Mouse (Mus musculus) liver, embryonic 14.5 days (tissue): ENCODE results near the gene Sult2a8. TPM values are rescaled to one million over a fixed set of nuclear protein-coding genes. Genes with fewer than 3 reads are reported as not detected.
A peak's percentile ranks its signal among the peaks of the same experiment; 100 is the strongest.

Experiments used
- ATAC-seq: fragments of 200-750 bp; cut with Nextera tagmentation; 2 replicates; pipeline ENCODE4 v1.8.0; 2017; ENCODE audit warnings: moderate number of reproducible peaks, mild to moderate bottlenecking, moderate library complexity; ENCODE audit not compliant: insufficient read depth
- DNase-seq, 3 experiments: peaks; one replicate each; pipeline ENCODE4 v3.0.0-alpha.2; 2012 to 2013; ENCODE audit warnings: low read depth in 3 of 3, low spot score in 3 of 3
- H3K27ac ChIP-seq: fragments of 300-500 bp; sonication (generic); 2 replicates; pipeline ENCODE4 v1.5.1; 2014; ENCODE audit warnings: moderate library complexity, mild to moderate bottlenecking, control low read depth, inconsistent platforms
- H3K27me3 ChIP-seq: fragments of 300-500 bp; sonication (generic); 2 replicates; pipeline ENCODE4 v1.6.1; 2014; ENCODE audit warnings: mild to moderate bottlenecking, low read length, moderate library complexity; ENCODE audit not compliant: control insufficient read depth, insufficient read depth
- H3K36me3 ChIP-seq: fragments of 300-500 bp; sonication (generic); replicated peaks from 2 replicates; pipeline ENCODE4 v1.6.1; 2014; ENCODE audit warnings: low read depth; ENCODE audit not compliant: control insufficient read depth, insufficient read depth
- H3K4me1 ChIP-seq, 2 experiments: fragments of 200-500 bp in 1 of 2; fragments of 300-500 bp in 1 of 2; sonication (generic) in 1 of 2; replicated peaks; 2 replicates each; pipeline ENCODE4 v1.6.1; 2012 to 2014; ENCODE audit warnings: antibody characterized with exemption in 1 of 2, inconsistent platforms in 1 of 2, low read length in 1 of 2; ENCODE audit not compliant: control insufficient read depth in 2 of 2, insufficient read depth in 2 of 2
- H3K4me2 ChIP-seq: fragments of 300-500 bp; sonication (generic); 2 replicates; pipeline ENCODE4 v1.6.1; 2014; ENCODE audit warnings: low read depth, mild to moderate bottlenecking, control low read depth, moderate library complexity
- H3K4me3 ChIP-seq, 2 experiments: fragments of 200-500 bp in 1 of 2; fragments of 300-500 bp in 1 of 2; sonication (generic) in 1 of 2; 2 replicates each; pipeline ENCODE4 v1.5.1; 2012 to 2014; ENCODE audit warnings: low read depth in 2 of 2, low read length in 2 of 2, mild to moderate bottlenecking in 2 of 2, control low read depth in 1 of 2, inconsistent platforms in 1 of 2, moderate library complexity in 1 of 2; ENCODE audit not compliant: insufficient read depth in 1 of 2
- H3K9ac ChIP-seq: fragments of 300-500 bp; sonication (generic); replicated peaks from 2 replicates; pipeline ENCODE4 v1.6.1; 2014; ENCODE audit warnings: mild to moderate bottlenecking, control low read depth, moderate library complexity
- H3K9me3 ChIP-seq: fragments of 300-500 bp; sonication (generic); 2 replicates; pipeline ENCODE4 v1.6.1; 2016; ENCODE audit warnings: low read length, mixed read lengths; ENCODE audit not compliant: control insufficient read depth
- CTCF ChIP-seq: IDR thresholded peaks from 2 replicates; pipeline ENCODE4 v1.5.1; 2016; ENCODE audit warnings: antibody characterized with exemption, low read depth, control low read depth
- EP300 ChIP-seq: IDR thresholded peaks from 2 replicates; pipeline ENCODE4 v1.6.1; 2016; ENCODE audit warnings: antibody characterized with exemption, low read depth
- WGBS: fragments of 180-500 bp; shearing (Covaris S2); extraction: QIAGEN DNeasy Blood & Tissue Kit; methylation state at CpG from one replicate; pipeline ENCODE4 v1.1.7; 2014; ENCODE audit not compliant: insufficient replicate concordance; 5-methylcytosine and 5-hydroxymethylcytosine counted together
- polyA plus RNA-seq, 2 experiments: library from polyadenylated mRNA; depleted of rRNA in 1 of 2; stranded (reverse) in 1 of 2; unstranded in 1 of 2; fragments of >200 nt; fragmentation: Nextera tagmentation in 1 of 2; extraction: Ambion mirVana in 1 of 2; gene quantifications; 2 replicates each; pipeline versions ENCODE4 v1.2.1 to v1.2.3; 2012 to 2014

The Sult2a8 gene
- polyA plus RNA-seq (2012; rRNA removed) (1.2 and 2.2 TPM in 2 replicates), polyA plus RNA-seq (2014; fragmentation: Nextera tagmentation; extraction: Ambion mirVana) (4.2 and 5.1 TPM in 2 replicates)

- ATAC-seq (no peak), DNase-seq (no peak)
- WGBS: 46% methylated on average over 3 of the region's 3 CpGs
- H3K9me3 ChIP-seq: no peaks in the 10 kb centered on the region
- no peak within 1 kb of the TSS for H3K4me2 ChIP-seq
- H3K4me1 ChIP-seq: no peaks in the 10 kb centered on the region
- H3K4me3 ChIP-seq: no peak within 1 kb of the TSS
- H3K27me3 ChIP-seq: no peaks in the 10 kb centered on the region
- H3K9ac ChIP-seq: no peak within 1 kb of the TSS
- no peaks in the 10 kb centered on the region for H3K36me3 ChIP-seq
- no peak within 1 kb of the TSS for H3K27ac ChIP-seq
- TF ChIP-seq CTCF: no peak
- no peak for TF ChIP-seq EP300
Measured at GRCm38 (mm10) chr7:14446534-14446933, at the start of gene Sult2a8. Gene Sult2a8, minus strand, starts transcription at chr7:14446769.

DNA sequence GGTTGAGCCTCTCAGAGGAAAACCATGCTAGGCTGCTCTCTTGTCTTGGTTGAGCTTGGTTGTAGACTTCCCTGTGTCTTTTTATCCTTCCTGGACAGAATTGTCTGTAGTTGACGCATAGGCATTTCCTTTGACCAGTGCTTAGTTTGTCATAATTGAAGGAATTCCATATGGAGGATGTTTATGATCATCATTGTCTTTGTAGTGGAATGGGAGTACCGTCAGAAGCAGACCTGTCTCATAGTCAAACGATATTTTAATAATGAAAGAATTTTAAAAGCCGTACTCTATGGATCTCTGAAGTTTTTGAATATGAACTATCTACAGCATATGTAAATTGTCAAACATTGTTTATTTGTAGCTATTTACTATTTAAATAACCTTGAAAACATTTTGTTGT lies 47.6 kb upstream of the Sult2a8 start, which contains the start of gene Sult2a7:
Sult2a7 (minus strand) TSS at position 101 of the 400 bp plus-strand sequence.
- Histone ChIP-seq H3K27me3 (no peaks in the 10 kb centered on the region), H3K4me1 (no peaks in the 10 kb centered on the region), H3K9me3 (no peaks in the 10 kb centered on the region; the same call in 1 of the 2 replicates), H3K36me3 (no peaks in the 10 kb centered on the region), H3K9ac (no peak within 1 kb of the TSS), H3K4me2 (no peak within 1 kb of the TSS), H3K27ac (no peak within 1 kb of the TSS), H3K4me3 (no peak within 1 kb of the TSS)
- ATAC-seq (no peak), DNase-seq (no peak)
- TF ChIP-seq EP300 (no peak), CTCF (no peak)
- WGBS: 67% methylated on average over 4 of the region's 4 CpGs

DNA sequence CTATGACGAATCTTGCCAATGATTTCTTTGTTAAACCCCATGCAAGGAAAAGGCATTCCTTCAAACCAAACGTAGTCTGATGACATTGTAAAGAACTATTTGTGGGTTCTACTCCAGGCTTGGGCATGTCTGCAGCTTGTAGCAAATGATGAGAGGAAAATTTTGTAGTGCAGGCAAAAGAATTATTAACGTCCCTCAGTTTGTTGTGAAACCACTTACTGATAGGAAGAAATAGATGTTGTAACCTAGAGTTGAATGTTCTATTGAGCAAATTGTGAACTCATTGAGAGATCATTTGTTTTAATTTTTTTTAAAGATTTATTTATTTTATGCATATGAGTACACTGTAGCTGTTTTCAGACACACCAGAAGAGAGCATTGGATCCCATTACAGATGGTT lies 46.3 kb upstream of the Sult2a8 start:
- TF ChIP-seq EP300 (no peak), CTCF (no peak)
- Histone ChIP-seq H3K9me3 (no peaks in the 10 kb centered on the region; the same call in 1 of the 2 replicates), H3K27me3 (no peaks in the 10 kb centered on the region), H3K4me3 (no peak overlapping the region), H3K9ac (no peak overlapping the region), H3K27ac (no peak overlapping the region), H3K4me2 (no peak overlapping the region), H3K36me3 (no peaks in the 10 kb centered on the region), H3K4me1 (no peaks in the 10 kb centered on the region)
- DNase-seq (no peak), ATAC-seq (no peak)
- 52% methylated on average over 3 of the region's 3 CpGs for WGBS

- Histone ChIP-seq H3K27ac (no peak overlapping the region), H3K36me3 (no peaks in the 10 kb centered on the region), H3K4me2 (no peak overlapping the region), H3K9me3 (no peaks in the 10 kb centered on the region), H3K4me1 (no peaks in the 10 kb centered on the region), H3K9ac (no peak overlapping the region), H3K27me3 (no peaks in the 10 kb centered on the region), H3K4me3 (no peak overlapping the region)
- no peak for DNase-seq
- ATAC-seq: no peak
- TF ChIP-seq EP300 (no peak), CTCF (no peak)
Measured at GRCm38 (mm10) chr7:14439581-14439980, 7.0 kb downstream of the Sult2a8 start.

- no peak overlapping the region for H3K9ac ChIP-seq
- 32% methylated on average over 1 of the region's 1 CpGs for WGBS
- peak; percentile 9 to 13 (median 12) for DNase-seq
- ATAC-seq: peak; percentile 80
- H3K27ac ChIP-seq: no peak overlapping the region
- H3K36me3 ChIP-seq: no peaks in the 10 kb centered on the region
- no peak for TF ChIP-seq EP300
- TF ChIP-seq CTCF: no peak
- no peaks in the 10 kb centered on the region for H3K4me1 ChIP-seq
- H3K4me3 ChIP-seq: no peak overlapping the region
- no peak overlapping the region for H3K4me2 ChIP-seq
- no peaks in the 10 kb centered on the region for H3K9me3 ChIP-seq
- no peaks in the 10 kb centered on the region for H3K27me3 ChIP-seq
Measured at GRCm38 (mm10) chr7:14438484-14438883, 8.1 kb downstream of the Sult2a8 start.
